Mouse (Mus musculus): ENCODE results near the gene Entpd4b. TPM values are rescaled to one million over a fixed set of nuclear protein-coding genes. Genes with fewer than 3 reads are reported as not detected.
A peak's percentile ranks its signal among the peaks of the same experiment; 100 is the strongest.
"Not testable (repeated sequence)": the region's sequence is repeated elsewhere in the genome, so short reads cannot be mapped to it uniquely, and the experiment has no call there.

The Entpd4b gene
- polyA plus RNA-seq (2015; fragmentation: Nextera tagmentation; extraction: Ambion mirVana), result 19.5 and 19.6 TPM in 2 replicates

DNA sequence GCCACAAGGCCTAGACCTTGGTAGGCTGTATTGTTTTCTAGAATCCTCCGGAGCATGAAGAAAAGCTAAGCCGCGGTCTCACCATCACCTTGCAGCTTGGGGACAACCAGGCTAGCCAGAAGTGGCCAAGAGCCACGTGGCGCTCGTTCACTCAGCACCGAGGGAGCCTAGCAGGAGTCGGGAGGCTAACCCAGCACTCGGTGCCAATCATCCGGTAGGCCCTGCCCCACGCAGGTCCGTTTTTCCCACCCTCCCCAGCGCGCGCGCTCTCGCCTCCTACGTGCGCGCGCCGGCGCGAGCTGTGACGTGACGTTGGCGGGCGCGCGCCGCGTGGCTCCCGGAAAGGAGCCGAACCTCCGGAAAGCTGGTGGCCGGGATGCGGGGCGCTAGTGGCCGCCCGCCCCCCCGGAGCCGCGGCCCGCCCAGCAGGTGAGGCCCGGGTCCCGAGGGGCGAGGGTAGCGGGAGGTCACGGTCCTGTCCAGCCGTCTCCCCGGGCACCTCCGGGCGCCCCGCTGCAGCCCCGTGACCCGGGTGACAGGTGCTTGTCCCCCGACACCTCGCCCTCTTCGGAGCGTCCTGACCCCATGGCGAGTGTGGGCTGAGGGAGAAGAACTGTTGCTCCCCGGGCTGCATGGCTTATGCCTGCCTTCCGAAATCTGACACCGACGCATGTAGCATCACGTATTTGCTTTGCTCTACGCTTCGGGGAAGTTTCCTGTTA lies at the start of gene Entpd4b:
Entpd4b (plus strand) TSS at position 315 of the 722 bp plus-strand sequence.
- H3K4me2 ChIP-seq; H3K9me3 ChIP-seq; H3K9ac ChIP-seq; H3K27me3 ChIP-seq (replicated peaks); H3K27ac ChIP-seq (replicated peaks); H3K4me1 ChIP-seq; H3K36me3 ChIP-seq; H3K4me3 ChIP-seq: not testable (repeated sequence)
- peak; percentile 54; the same call in 1 of the 2 replicates for ATAC-seq (ENCODE audit: extremely low read depth, insufficient number of reproducible peaks, low FRiP score, low TSS enrichment)
- no CpG with 5 or more reads among the region's 68 CpGs for WGBS

DNA sequence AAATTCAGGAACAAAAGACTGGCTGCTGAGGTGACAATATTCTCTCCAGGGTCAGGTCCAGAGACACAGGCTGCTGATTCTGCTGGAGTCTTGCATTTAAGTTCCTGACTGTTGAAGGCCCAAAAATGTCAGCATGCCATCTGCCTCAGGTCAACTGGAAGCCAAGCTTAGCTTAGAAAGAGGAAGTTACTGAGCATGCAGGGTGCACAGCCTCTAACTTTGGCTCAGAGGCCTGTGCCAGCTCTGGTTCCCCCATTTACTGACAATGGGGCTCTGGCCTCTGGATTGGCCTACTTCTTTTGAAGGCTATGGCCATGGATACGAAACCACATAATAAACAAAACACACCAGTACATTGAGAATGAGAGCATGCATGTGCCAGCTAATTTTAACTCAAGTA lies 48.2 kb upstream of the Entpd4b start:
- not testable (repeated sequence) for H3K9ac ChIP-seq; H3K9me3 ChIP-seq; H3K4me3 ChIP-seq; H3K36me3 ChIP-seq; H3K27me3 ChIP-seq (replicated peaks); H3K27ac ChIP-seq (replicated peaks); H3K4me1 ChIP-seq; H3K4me2 ChIP-seq; ATAC-seq (ENCODE audit: extremely low read depth, insufficient number of reproducible peaks, low FRiP score, low TSS enrichment)
- WGBS, result no CpG with 5 or more reads among the region's 1 CpGs

DNA sequence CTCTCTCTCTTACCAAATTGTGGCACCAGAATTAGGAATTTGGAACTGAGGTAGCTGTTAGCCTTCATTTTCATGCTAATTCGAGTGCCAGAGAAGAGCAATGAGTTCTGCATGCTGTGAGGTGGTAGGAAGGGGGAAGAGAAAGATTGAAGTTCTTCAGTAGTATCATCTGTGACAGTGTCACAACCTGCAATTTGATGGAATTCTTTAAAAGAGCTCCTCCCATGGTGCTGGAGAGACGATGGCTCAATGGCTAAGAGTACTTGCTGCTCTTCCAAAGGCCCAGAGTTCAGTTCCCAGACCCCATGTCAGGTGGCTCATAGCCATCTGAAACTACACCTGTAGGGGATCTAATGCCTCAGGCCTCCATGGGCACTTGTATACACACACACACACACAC lies 42.8 kb upstream of the Entpd4b start, which contains the start of gene Gm27179:
Gm27179 (minus strand) TSS at position 101 of the 400 bp plus-strand sequence.
- not testable (repeated sequence) for H3K4me1 ChIP-seq; H3K36me3 ChIP-seq; H3K27ac ChIP-seq (replicated peaks); H3K9me3 ChIP-seq; H3K27me3 ChIP-seq (replicated peaks); ATAC-seq (ENCODE audit: extremely low read depth, insufficient number of reproducible peaks, low FRiP score, low TSS enrichment); H3K4me3 ChIP-seq; H3K9ac ChIP-seq; H3K4me2 ChIP-seq
- WGBS, result no CpG with 5 or more reads among the region's 2 CpGs

DNA sequence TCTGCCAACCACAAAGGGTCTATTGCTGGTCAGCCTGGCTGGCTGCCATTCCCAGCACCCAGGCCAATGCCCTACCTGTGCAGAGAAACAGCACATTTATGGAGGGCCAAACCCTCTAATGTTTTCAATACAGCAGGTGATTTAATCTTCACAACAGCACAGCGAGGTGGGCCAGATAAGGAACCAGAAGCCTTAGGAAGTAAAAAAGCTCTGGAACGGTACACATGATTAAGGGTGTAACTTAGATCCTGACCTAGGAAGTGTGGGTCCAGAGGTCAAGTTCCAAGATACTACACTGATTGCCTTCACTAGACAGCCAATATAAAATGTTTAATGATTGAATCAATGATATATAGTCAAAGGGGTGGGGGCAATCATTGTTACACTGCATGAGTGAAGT lies 34.4 kb upstream of the Entpd4b start:
- no CpG with 5 or more reads among the region's 2 CpGs for WGBS
- not testable (repeated sequence) for H3K9me3 ChIP-seq; H3K4me1 ChIP-seq; H3K4me2 ChIP-seq; H3K36me3 ChIP-seq; H3K9ac ChIP-seq; H3K27me3 ChIP-seq (replicated peaks); ATAC-seq (ENCODE audit: extremely low read depth, insufficient number of reproducible peaks, low FRiP score, low TSS enrichment); H3K4me3 ChIP-seq; H3K27ac ChIP-seq (replicated peaks)

GRCm38 (mm10) chr14:69523001-69523400 lies 32.2 kb upstream of the Entpd4b start:
- no CpG with 5 or more reads among the region's 1 CpGs for WGBS
- H3K4me2 ChIP-seq; H3K27me3 ChIP-seq (replicated peaks); H3K36me3 ChIP-seq; H3K27ac ChIP-seq (replicated peaks); ATAC-seq (ENCODE audit: extremely low read depth, insufficient number of reproducible peaks, low FRiP score, low TSS enrichment); H3K9ac ChIP-seq; H3K4me1 ChIP-seq; H3K9me3 ChIP-seq; H3K4me3 ChIP-seq: not testable (repeated sequence)

- not testable (repeated sequence) for H3K4me1 ChIP-seq; H3K9ac ChIP-seq; H3K9me3 ChIP-seq; H3K36me3 ChIP-seq; ATAC-seq (ENCODE audit: extremely low read depth, insufficient number of reproducible peaks, low FRiP score, low TSS enrichment); H3K4me2 ChIP-seq; H3K27me3 ChIP-seq (replicated peaks); H3K4me3 ChIP-seq; H3K27ac ChIP-seq (replicated peaks)
- WGBS, result no CpG with 5 or more reads among the region's 1 CpGs
Measured at GRCm38 (mm10) chr14:69526202-69526601, 29.0 kb upstream of the Entpd4b start.

GRCm38 (mm10) chr14:69536539-69536938 lies 18.7 kb upstream of the Entpd4b start:
- no CpG with 5 or more reads among the region's 7 CpGs for WGBS
- H3K9ac ChIP-seq; H3K9me3 ChIP-seq; H3K36me3 ChIP-seq; H3K4me3 ChIP-seq; H3K4me2 ChIP-seq; H3K4me1 ChIP-seq; H3K27ac ChIP-seq (replicated peaks); H3K27me3 ChIP-seq (replicated peaks): not testable (repeated sequence)
- peak; percentile 54; the same call in 1 of the 2 replicates for ATAC-seq (ENCODE audit: extremely low read depth, insufficient number of reproducible peaks, low FRiP score, low TSS enrichment)

- not testable (repeated sequence) for H3K27ac ChIP-seq (replicated peaks); H3K4me3 ChIP-seq; H3K27me3 ChIP-seq (replicated peaks); H3K4me2 ChIP-seq; H3K9me3 ChIP-seq; H3K9ac ChIP-seq; ATAC-seq (ENCODE audit: extremely low read depth, insufficient number of reproducible peaks, low FRiP score, low TSS enrichment); H3K36me3 ChIP-seq; H3K4me1 ChIP-seq
- no CpG with 5 or more reads among the region's 5 CpGs for WGBS
Measured at GRCm38 (mm10) chr14:69540113-69540512, 15.1 kb upstream of the Entpd4b start.

- H3K9ac ChIP-seq; ATAC-seq (ENCODE audit: extremely low read depth, insufficient number of reproducible peaks, low FRiP score, low TSS enrichment); H3K4me2 ChIP-seq; H3K36me3 ChIP-seq; H3K9me3 ChIP-seq; H3K27me3 ChIP-seq (replicated peaks); H3K4me3 ChIP-seq; H3K27ac ChIP-seq (replicated peaks); H3K4me1 ChIP-seq: not testable (repeated sequence)
- WGBS, result no CpG with 5 or more reads among the region's 7 CpGs
Measured at GRCm38 (mm10) chr14:69542695-69543094, 12.5 kb upstream of the Entpd4b start.

DNA sequence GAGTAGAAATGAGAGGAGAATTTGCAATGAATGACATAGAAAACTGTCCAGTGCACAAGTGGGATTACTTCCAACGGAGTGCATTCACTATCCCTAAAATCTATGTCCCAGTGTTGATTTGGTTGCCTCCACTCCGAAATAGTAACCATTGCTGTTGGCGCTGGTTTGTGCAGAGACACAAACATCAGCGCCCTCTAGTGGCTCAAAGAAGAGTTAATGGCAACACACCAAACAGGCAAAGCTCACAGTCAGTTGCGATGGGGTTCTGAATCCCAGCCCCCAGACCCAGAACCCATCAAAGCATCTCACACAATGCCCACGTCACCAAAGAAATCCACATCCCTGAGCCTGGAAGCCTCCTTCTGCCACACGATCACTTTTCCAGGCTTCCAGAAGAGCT lies 11.2 kb upstream of the Entpd4b start:
- not testable (repeated sequence) for H3K27ac ChIP-seq (replicated peaks); ATAC-seq (ENCODE audit: extremely low read depth, insufficient number of reproducible peaks, low FRiP score, low TSS enrichment)

DNA sequence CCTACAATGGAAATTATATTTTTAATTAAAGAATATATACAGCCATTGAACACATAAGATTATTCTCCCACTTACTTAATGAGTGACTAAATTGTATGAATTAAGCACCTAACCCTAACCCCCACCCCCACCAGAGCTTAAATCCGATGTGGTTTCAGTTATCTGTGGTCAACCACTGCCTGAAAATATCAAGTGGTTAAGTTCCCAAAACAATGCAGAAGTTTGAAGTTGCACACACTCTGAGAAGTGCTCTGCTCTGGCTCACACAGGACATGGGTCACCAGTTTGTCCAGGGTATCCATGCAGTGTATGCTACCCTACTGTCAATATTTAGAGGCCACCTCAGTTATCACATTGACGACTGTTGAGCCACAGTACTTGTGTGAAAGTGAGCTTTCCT lies 10.2 kb upstream of the Entpd4b start:
- not testable (repeated sequence) for H3K27ac ChIP-seq (replicated peaks); H3K9ac ChIP-seq; H3K9me3 ChIP-seq; H3K27me3 ChIP-seq (replicated peaks); H3K4me2 ChIP-seq; H3K4me3 ChIP-seq; H3K36me3 ChIP-seq; H3K4me1 ChIP-seq; ATAC-seq (ENCODE audit: extremely low read depth, insufficient number of reproducible peaks, low FRiP score, low TSS enrichment)
- WGBS, result no CpG with 5 or more reads among the region's 2 CpGs

More for the DNA sequence above, 11.2 kb upstream of the Entpd4b start:
- not testable (repeated sequence) for H3K9me3 ChIP-seq; H3K4me3 ChIP-seq; H3K36me3 ChIP-seq; H3K4me1 ChIP-seq; H3K27me3 ChIP-seq (replicated peaks); H3K4me2 ChIP-seq; H3K9ac ChIP-seq
- no CpG with 5 or more reads among the region's 7 CpGs for WGBS

DNA sequence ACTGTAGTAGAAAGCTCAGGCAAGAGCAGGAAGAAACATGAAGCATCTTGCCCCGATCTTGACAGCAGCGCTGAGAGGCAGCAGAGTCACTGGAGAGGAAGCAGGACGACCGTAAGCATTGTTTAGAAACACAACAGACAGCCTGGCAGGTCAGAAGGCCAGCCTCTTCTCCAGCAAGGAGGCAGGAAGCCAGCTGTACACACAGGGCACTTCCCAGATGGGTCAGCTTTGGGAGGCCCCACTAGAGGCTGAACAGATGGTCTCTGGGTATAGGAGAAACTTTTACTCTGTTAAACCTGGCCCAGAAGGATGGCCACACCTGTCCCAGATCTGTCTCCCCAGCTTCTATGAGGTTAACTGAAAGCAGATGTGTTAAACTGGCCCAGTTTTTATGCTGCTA lies 7.9 kb upstream of the Entpd4b start:
- H3K4me1 ChIP-seq; H3K27me3 ChIP-seq (replicated peaks); H3K36me3 ChIP-seq; H3K27ac ChIP-seq (replicated peaks); H3K9me3 ChIP-seq; H3K4me2 ChIP-seq; H3K4me3 ChIP-seq; H3K9ac ChIP-seq; ATAC-seq (ENCODE audit: extremely low read depth, insufficient number of reproducible peaks, low FRiP score, low TSS enrichment): not testable (repeated sequence)
- no CpG with 5 or more reads among the region's 4 CpGs for WGBS

Data from heart, embryonic 13.5 days (tissue).